Mouse (Mus musculus) monocyte, adult 59 days (primary cell): ENCODE measurements around the gene Strc. TPM values are rescaled to one million over a fixed set of nuclear protein-coding genes. Genes with fewer than 3 reads are reported as not detected.

Experiments used
- total RNA-seq, 2 experiments: library from RNA; stranded (reverse); gene quantifications; one replicate each; pipeline ENCODE4 v1.2.4; 2023

Gene Strc
- total RNA-seq, result not detected

DNA sequence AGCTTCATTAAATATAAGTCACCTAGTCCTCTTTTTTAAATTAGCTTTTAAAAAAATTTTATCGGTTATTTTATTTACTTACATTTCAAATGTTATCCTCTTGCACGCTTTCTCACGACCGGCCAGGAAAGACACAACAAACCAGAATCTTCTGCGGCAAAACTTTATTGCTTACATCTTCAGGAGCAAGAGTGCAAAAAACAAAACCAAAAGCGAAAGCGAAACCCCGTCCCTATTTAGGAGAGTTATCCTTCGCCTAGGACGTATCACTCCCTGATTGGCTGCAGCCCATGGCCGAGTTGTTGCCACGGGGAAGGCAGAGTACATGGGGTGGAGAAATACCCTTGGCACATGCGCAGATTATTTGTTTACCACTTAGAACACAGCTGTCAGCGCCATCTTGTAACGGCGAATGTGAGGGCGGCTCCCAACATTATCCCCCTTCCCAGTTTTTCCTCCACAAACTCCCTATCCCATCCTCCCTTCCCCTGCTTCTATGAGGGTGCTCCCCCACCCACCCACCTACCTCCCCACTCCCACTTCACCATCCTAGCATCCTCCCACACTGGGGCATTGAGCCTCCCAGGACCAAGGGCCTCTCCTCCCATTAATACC lies at the start of gene Strc:
Strc (minus strand) TSS at position 208 of the 615 bp plus-strand sequence.

DNA sequence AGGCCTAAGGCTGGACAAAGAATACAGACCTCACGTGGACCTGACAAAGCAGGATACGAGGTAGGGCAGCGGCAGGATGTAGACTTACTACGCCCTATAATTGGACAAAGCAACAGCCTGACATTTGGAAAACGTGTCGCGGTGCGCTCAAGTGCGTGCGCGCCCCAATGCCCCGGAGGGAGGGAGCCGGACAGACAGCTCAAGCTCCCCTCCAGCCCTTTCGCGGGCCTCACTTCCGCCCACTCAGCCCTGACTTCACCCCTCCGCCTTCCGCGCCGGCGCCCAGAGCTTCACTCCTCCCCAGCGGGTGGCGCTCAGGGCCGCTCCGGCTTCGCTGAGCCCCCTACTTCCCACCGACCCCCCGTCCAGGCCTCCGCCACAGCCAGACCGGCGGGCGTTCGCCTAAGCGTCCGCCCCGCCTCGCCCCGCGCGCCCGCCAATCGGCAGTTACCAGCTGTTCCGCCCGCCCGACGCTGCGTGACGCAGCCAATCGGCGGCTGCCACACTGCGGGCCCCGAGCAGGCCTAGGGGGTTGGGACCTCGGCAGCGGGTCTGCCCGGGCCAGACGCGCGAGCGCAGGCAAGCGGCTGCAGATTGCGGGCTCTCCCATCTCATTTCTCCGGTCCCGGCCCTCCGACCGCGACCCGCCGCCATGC lies 26.5 kb upstream of the Strc start, which contains the start of the genes Pdia3 and Catsper2:
Pdia3 (plus strand) TSS at position 389 of the 656 bp plus-strand sequence.
Catsper2 (minus strand) TSS at position 406 of the 656 bp plus-strand sequence.

DNA sequence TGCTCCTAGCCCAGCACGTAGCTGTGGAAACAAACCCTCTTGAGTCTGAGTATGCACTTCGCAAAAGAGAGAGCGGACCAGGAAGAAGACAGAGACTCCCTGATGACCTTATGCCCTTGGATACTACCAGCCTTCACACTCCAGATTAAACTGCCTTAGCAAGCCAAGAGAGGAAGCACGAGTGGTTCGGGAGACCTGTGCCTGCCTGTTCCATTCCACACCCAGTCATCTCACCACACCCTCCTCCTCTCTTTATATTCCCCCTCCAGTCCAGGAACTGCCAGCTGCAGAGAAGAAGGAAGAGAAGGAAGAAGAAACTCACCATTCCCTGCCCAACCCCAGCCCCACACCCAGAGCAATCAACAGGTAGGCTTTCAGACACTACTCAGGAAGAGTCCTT lies 29.5 kb downstream of the Strc start, which contains the start of gene Ckmt1:
Ckmt1 (plus strand) TSS at position 221 of the 400 bp plus-strand sequence.

DNA sequence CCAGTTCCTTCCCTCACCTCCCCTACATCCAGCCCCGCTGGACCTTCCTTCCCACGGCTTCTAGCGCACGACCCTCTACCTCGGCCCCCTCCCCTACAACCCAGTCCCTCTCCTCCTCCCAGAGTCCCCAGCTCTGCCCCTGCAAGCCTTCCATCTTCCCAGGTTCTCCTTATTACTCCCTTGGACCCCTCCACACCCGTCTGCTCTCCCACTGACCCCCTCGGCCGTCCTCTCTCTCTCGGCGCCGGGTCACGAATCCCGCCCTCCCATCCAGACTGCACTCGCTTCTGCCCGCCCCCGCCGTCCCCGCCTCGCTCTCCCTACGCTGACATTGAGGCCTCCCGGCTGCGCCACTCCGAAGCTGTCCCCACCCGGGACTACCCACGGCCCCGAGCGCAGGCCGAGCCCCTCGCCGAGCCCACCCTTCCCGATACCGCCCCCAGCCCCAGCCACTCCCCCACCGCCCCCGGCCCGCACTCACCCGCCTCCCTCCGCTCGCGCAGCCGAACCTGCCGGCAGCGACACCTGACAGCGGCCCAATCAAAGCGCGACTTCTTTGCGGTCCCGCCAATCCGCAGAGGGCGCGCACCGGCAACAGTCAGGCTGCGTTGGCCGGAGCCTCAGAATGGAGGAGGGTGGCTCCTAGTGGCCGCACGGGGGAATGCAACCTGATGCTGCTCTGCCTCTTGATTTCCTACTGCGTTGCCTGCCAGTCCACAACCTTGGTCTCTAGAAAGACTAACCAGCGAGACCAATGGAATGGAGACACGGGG lies 32.0 kb downstream of the Strc start, which contains the start of gene Ppip5k1:
Ppip5k1 (minus strand) TSS at position 577 of the 773 bp plus-strand sequence.

Other genes starting within 250 kb of the Strc start
- 1 to 10 TPM; 6.4 to 8.8 TPM for gene Adal, start 246.7 kb downstream of the Strc start, total RNA-seq
- 1 to 10 TPM; 5.0 to 5.8 TPM for gene Lcmt2, start 246.5 kb downstream of the Strc start, total RNA-seq
- 10 to 100 TPM; 53.2 to 54.1 TPM for gene Tubgcp4, start 216.5 kb downstream of the Strc start, total RNA-seq
- gene Zscan29, start 216.0 kb downstream of the Strc start, total RNA-seq, result 10 to 100 TPM; 21.2 to 25.5 TPM
- gene Trp53bp1, start 115.8 kb downstream of the Strc start, total RNA-seq, result 10 to 100 TPM; 28.9 to 29.0 TPM
- 1 to 10 TPM in 1 of 2 experiments, under 1 TPM in 1; 0.18 to 1.5 TPM for gene Map1a, start 97.6 kb downstream of the Strc start, total RNA-seq
- gene Ppip5k1, start 31.8 kb downstream of the Strc start, total RNA-seq, result 10 to 100 TPM; 13.9 to 14.4 TPM
- not detected for gene Ckmt1, start 29.5 kb downstream of the Strc start, total RNA-seq
- 100 to 1,000 TPM; 262 to 273 TPM for gene Pdia3, start 26.6 kb upstream of the Strc start, total RNA-seq
- gene Catsper2, start 26.6 kb upstream of the Strc start, total RNA-seq, result 1 to 10 TPM; 1.8 to 2.4 TPM
- under 1 TPM in 1 of 2 experiments, not detected in 1; 0.94 TPM for gene Ell3, start 57.1 kb upstream of the Strc start, total RNA-seq
- 100 to 1,000 TPM; 409 to 493 TPM for gene Serf2, start 62.0 kb upstream of the Strc start, total RNA-seq
- 10 to 100 TPM; 27.3 to 57.8 TPM for gene Hypk, start 66.1 kb upstream of the Strc start, total RNA-seq
- not detected for gene Serinc4, start 69.6 kb upstream of the Strc start, total RNA-seq
- 10 to 100 TPM; 31.8 to 35.6 TPM for gene Mfap1b, start 86.9 kb upstream of the Strc start, total RNA-seq
- gene Mfap1a, start 119.5 kb upstream of the Strc start, total RNA-seq, result 10 to 100 TPM; 28.5 to 35.8 TPM
- gene Wdr76, start 119.6 kb upstream of the Strc start, total RNA-seq, result 1 to 10 TPM; 5.1 to 5.9 TPM